Mouse (Mus musculus) cerebellum, adult 2 months (tissue): ENCODE measurements around the gene Aqp5. TPM values are rescaled to one million over a fixed set of nuclear protein-coding genes. Genes with fewer than 3 reads are reported as not detected.

Experiments used
- DNase-seq, 2 experiments: peaks; one replicate each; pipeline ENCODE4 v3.0.0; 2021
- H3K27ac ChIP-seq: fragments of 200-500 bp; 2 replicates; pipeline ENCODE4 v1.5.1; 2012; ENCODE audit warnings: low read length, control low read depth, inconsistent platforms; ENCODE audit not compliant: insufficient read depth
- H3K27me3 ChIP-seq: fragments of 200-500 bp; 2 replicates; pipeline ENCODE4 v1.6.1; 2012; ENCODE audit warnings: inconsistent platforms, mild to moderate bottlenecking, low read length, moderate library complexity; ENCODE audit not compliant: control insufficient read depth, insufficient read depth
- H3K4me1 ChIP-seq: fragments of 200-500 bp; 2 replicates; pipeline ENCODE4 v1.6.1; 2011; ENCODE audit warnings: low read length; ENCODE audit not compliant: control insufficient read depth, insufficient read depth
- H3K4me3 ChIP-seq: fragments of 200-500 bp; replicated peaks from 2 replicates; pipeline ENCODE3; 2011; ENCODE audit warnings: mild to moderate bottlenecking, low read depth, low read length, control low read depth; ENCODE audit not compliant: insufficient read depth
- CTCF ChIP-seq: fragments of 200-500 bp; IDR thresholded peaks from 2 replicates; pipeline ENCODE4 v1.5.1; 2011; ENCODE audit warnings: low read depth, mild to moderate bottlenecking, control low read depth, low read length, moderate library complexity, borderline replicate concordance; ENCODE audit not compliant: insufficient read depth
- POLR2A ChIP-seq: fragments of 200-500 bp; IDR thresholded peaks from 2 replicates; pipeline ENCODE4 v1.6.1; 2011; ENCODE audit warnings: low read length, control low read depth, borderline replicate concordance; ENCODE audit not compliant: insufficient read depth
- WGBS: fragments of 180-500 bp; shearing (Covaris S2); methylation state at CpG from one replicate; pipeline ENCODE4 v1.1.7; 2018; 5-methylcytosine and 5-hydroxymethylcytosine counted together
- polyA plus RNA-seq: library from polyadenylated mRNA; depleted of rRNA; stranded (reverse); fragments of >200 nt; gene quantifications from 2 replicates; pipeline ENCODE4 v1.2.3, GENCODE M21; 2012

Aqp5 gene
- polyA plus RNA-seq, 1 experiment, result 0.56 TPM

GRCm38 (mm10) chr15:99597596-99597995 is 7.0 kb downstream of the Aqp5 start:
- no peaks in the 10 kb centered on the region for H3K27me3 ChIP-seq
- peaks cover 45% of the 10 kb centered on the region for H3K4me1 ChIP-seq
- no peak for DNase-seq
- no peak overlapping the region for H3K4me3 ChIP-seq
- TF ChIP-seq POLR2A, result no peak
- WGBS, result 88% methylated on average over 8 of the region's 8 CpGs
- H3K27ac ChIP-seq, result peak overlapping the region; percentile 69

GRCm38 (mm10) chr15:99599245-99600070 is 8.9 kb downstream of the Aqp5 start:
- DNase-seq, result peak; percentile 80
- 14% methylated on average over 17 of the region's 17 CpGs for WGBS
- H3K4me1 ChIP-seq, result peaks cover 60% of the 10 kb centered on the region
- H3K27me3 ChIP-seq, result no peaks in the 10 kb centered on the region
- peak overlapping the region; percentile 55 for H3K4me3 ChIP-seq
- peak overlapping the region; percentile 98 for H3K27ac ChIP-seq
- TF ChIP-seq POLR2A (no peak), CTCF (no peak)

- 16% methylated on average over 22 of the region's 22 CpGs for WGBS
- peak within 1 kb of the TSS; percentile 55 for H3K4me3 ChIP-seq
- peaks cover 62% of the 10 kb centered on the region for H3K4me1 ChIP-seq
- TF ChIP-seq CTCF (no peak), POLR2A (peak; percentile 23; the same call in 1 of the 2 replicates)
- peak within 1 kb of the TSS; percentile 98 for H3K27ac ChIP-seq
- H3K27me3 ChIP-seq, result no peaks in the 10 kb centered on the region
- DNase-seq, result peak; percentile 90 to 95
Measured at GRCm38 (mm10) chr15:99600986-99601822, 10.6 kb downstream of the Aqp5 start, which contains the start of gene Aqp6. Gene Aqp6 (plus strand): TSS chr15:99601400.

GRCm38 (mm10) chr15:99601823-99602120 is 11.2 kb downstream of the Aqp5 start:
- Histone ChIP-seq H3K4me1 (peaks cover 64% of the 10 kb centered on the region), H3K27me3 (no peaks in the 10 kb centered on the region), H3K27ac (peak overlapping the region; percentile 98), H3K4me3 (peak overlapping the region; percentile 55)
- TF ChIP-seq POLR2A (no peak), CTCF (no peak)
- DNase-seq, result peak in 1 of 2 experiments; percentile 97
- WGBS, result 7% methylated on average over 4 of the region's 5 CpGs

- Histone ChIP-seq H3K4me1 (peaks cover 64% of the 10 kb centered on the region), H3K27me3 (no peaks in the 10 kb centered on the region), H3K27ac (peak overlapping the region; percentile 91), H3K4me3 (peak overlapping the region; percentile 35)
- DNase-seq, result peak; percentile 55 to 69
- 31% methylated on average over 17 of the region's 17 CpGs for WGBS
- TF ChIP-seq CTCF (no peak), POLR2A (no peak)
Measured at GRCm38 (mm10) chr15:99602206-99602820, 11.7 kb downstream of the Aqp5 start.

GRCm38 (mm10) chr15:99603216-99603615 is 12.6 kb downstream of the Aqp5 start:
- WGBS, result 66% methylated on average over 7 of the region's 7 CpGs
- no peak for DNase-seq
- H3K4me1 ChIP-seq, result peaks cover 64% of the 10 kb centered on the region

DNA sequence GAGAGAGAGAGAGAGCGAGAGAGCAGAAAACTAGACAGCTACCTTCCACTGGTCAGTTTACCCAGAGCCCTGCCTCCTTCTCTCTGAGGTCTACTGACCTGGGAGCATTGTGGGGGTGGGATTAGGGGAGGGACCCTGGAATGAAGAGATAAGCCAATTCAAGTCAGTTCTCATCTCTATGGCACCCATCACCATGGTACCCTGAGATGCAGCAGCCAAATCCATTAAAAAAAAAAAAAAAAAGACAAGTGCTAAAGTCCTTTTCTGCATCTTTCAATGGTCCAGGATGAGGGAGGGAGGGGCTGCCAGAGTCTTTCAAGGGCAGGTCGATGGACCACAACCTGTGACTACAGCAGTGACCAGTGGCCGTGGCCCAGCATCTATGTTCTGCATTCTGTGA is 15.0 kb downstream of the Aqp5 start:
- no peak for DNase-seq
- no peak for TF ChIP-seq POLR2A
- no peak for TF ChIP-seq CTCF
- H3K27ac ChIP-seq, result no peak overlapping the region
- no peaks in the 10 kb centered on the region for H3K27me3 ChIP-seq
- WGBS, result 46% methylated on average over 2 of the region's 3 CpGs
- peaks cover 54% of the 10 kb centered on the region for H3K4me1 ChIP-seq
- H3K4me3 ChIP-seq, result no peak overlapping the region

More at GRCm38 (mm10) chr15:99603216-99603615, 12.6 kb downstream of the Aqp5 start:
- H3K27ac ChIP-seq, result peak overlapping the region; percentile 91
- H3K4me3 ChIP-seq, result no peak overlapping the region
- TF ChIP-seq CTCF (no peak), POLR2A (no peak)
- H3K27me3 ChIP-seq, result no peaks in the 10 kb centered on the region

DNA sequence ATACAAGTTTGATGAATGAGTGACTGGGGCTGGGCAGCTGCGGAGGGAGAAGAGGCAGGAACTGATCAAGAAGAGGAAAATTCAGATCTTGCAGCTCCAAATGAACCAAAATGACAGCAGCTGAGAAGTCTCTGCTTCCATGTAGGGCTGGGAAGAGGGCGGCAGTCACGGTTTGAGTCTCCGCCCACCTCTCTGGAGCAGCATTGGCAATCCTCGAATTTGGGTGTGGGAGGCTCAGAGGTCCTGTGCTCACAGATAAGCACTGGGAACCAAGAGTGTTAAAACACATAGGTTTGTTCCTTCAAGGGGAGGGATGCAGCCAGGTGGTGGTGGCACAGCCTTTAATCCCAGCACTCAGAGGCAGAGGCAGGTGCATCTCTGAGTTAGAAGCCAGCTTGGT is 15.9 kb downstream of the Aqp5 start:
- no peak overlapping the region for H3K27ac ChIP-seq
- TF ChIP-seq CTCF, result no peak
- no peak for TF ChIP-seq POLR2A
- H3K27me3 ChIP-seq, result no peaks in the 10 kb centered on the region
- no peak overlapping the region for H3K4me3 ChIP-seq
- peaks cover 50% of the 10 kb centered on the region for H3K4me1 ChIP-seq
- DNase-seq, result no peak
- 58% methylated on average over 5 of the region's 5 CpGs for WGBS
